Comparison of ENCODE assay signal across 13 mouse cellular contexts in the genomic region with DNA sequence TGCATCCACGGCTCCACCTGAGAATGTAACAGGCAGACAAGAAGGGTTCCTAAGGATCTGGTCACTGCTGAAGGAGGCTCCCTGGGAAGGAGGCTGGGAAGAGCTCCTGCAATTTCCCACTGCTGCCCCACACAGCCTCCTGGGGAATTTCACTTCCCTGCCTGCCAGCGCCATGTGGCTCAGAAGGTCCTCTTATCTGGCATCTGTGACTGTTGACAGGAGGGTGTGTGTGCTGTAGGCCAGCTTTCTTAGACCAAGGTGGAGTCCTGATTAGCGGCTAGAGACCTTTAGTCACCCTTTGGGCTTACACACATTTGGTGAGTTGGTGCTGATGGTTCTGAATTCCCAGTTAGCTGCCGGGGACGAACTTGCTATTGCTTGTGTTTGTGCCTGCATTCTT. TPM values are rescaled to one million over a fixed set of nuclear protein-coding genes. Genes with fewer than 3 reads are reported as not detected.
A peak's percentile ranks its signal among the peaks of the same experiment; 100 is the strongest.
DNase-seq lines count a peak whose midpoint lies in the region; ATAC-seq and TF ChIP-seq lines count a peak whose summit lies in the region.
"Had no signal": no experiment of that assay in that cellular context is flagged by ENCODE, and none has a peak within 500 bp of the region (broad histone marks: within the 10 kb centered on the region; RNA-seq: fewer than 3 reads in every experiment).

No protein-coding gene starts in this region.

- peaks cover 18% of the 10 kb centered on the region for H3K4me1 ChIP-seq in heart, embryonic 15.5 days (replicated peaks)
- H3K4me1 ChIP-seq in liver, embryonic 13.5 days (replicated peaks): peaks cover 43% of the 10 kb centered on the region
- no peaks in the 10 kb centered on the region for H3K4me1 ChIP-seq in forebrain, embryonic 14.5 days (ENCODE audit: control insufficient read depth, insufficient read depth, low read length)
- no peaks in the 10 kb centered on the region for H3K4me1 ChIP-seq in thymus, adult 2 months (replicated peaks; ENCODE audit: control insufficient read depth, insufficient read depth, low read length)

- no peak for TF ChIP-seq CTCF in thymus, adult 2 months (IDR thresholded peaks at IDR 0.05; ENCODE audit: borderline replicate concordance, control insufficient read depth, extremely low read depth, insufficient read depth, low read length, poor library complexity)

- peak; percentile 29 for DNase-seq in urinary bladder, postnatal 14 days (ENCODE audit: low spot score)
- no peak for DNase-seq in urinary bladder, postnatal 10 days (ENCODE audit: low spot score)
- DNase-seq in liver, embryonic 13.5 days: peak; percentile 35
- DNase-seq in forebrain, embryonic 14.5 days (ENCODE audit: low spot score): no peak
- DNase-seq in thymus, adult 2 months: no peak
- DNase-seq in cerebellum, adult 11-12 months: no peak
- DNase-seq: cerebellum, adult 9-10 months; gastrocnemius, postnatal 14 days; kidney, adult 18-20 months; lung, postnatal 4 days had no signal

- 0 out of 2 replicates have a peak overlapping the region, but pooled peaks have one; percentile 15 for H3K4me2 ChIP-seq in heart, embryonic 15.5 days
- H3K4me2 ChIP-seq in liver, embryonic 13.5 days: peak overlapping the region; percentile 11; the same call in 1 of the 2 replicates
- no peak overlapping the region for H3K4me2 ChIP-seq in forebrain, embryonic 14.5 days (ENCODE audit: low read length)

- ATAC-seq in heart, embryonic 15.5 days (replicated peaks; ENCODE audit: insufficient number of reproducible peaks, insufficient read depth, low FRiP score, low read depth): peak; percentile 79
- peak; percentile 88 for ATAC-seq in liver, embryonic 13.5 days (ENCODE audit: low read depth)
- no peak for ATAC-seq in forebrain, embryonic 14.5 days
- ATAC-seq: activated CD4-positive, CD25-positive, alpha-beta regulatory T cell, adult 4 months had no signal

- WGBS in heart, embryonic 15.5 days: 20% methylated on average over 5 of the region's 5 CpGs
- 18% methylated on average over 5 of the region's 5 CpGs for WGBS in liver, embryonic 13.5 days (ENCODE audit: insufficient replicate concordance)
- WGBS in forebrain, embryonic 14.5 days: 77% methylated on average over 5 of the region's 5 CpGs
- 93% methylated on average over 5 of the region's 5 CpGs for WGBS in thymus, adult 2 months

- H3K9me3 ChIP-seq in heart, embryonic 15.5 days (replicated peaks): no peaks in the 10 kb centered on the region
- H3K9me3 ChIP-seq in liver, embryonic 13.5 days (replicated peaks): no peaks in the 10 kb centered on the region
- H3K9me3 ChIP-seq in forebrain, embryonic 14.5 days (replicated peaks; ENCODE audit: control insufficient read depth, low read length): no peaks in the 10 kb centered on the region

- no peaks in the 10 kb centered on the region for H3K36me3 ChIP-seq in heart, embryonic 15.5 days
- no peaks in the 10 kb centered on the region for H3K36me3 ChIP-seq in liver, embryonic 13.5 days
- H3K36me3 ChIP-seq in forebrain, embryonic 14.5 days (ENCODE audit: control insufficient read depth, insufficient read depth, low read length): no peaks in the 10 kb centered on the region
- H3K36me3 ChIP-seq in thymus, adult 2 months (ENCODE audit: control insufficient read depth, insufficient read depth, low read length): no peaks in the 10 kb centered on the region

- no peak overlapping the region for H3K4me3 ChIP-seq in heart, embryonic 15.5 days
- H3K4me3 ChIP-seq in liver, embryonic 13.5 days (replicated peaks): no peak overlapping the region
- H3K4me3 ChIP-seq in forebrain, embryonic 14.5 days (ENCODE audit: low read depth, low read length): no peak overlapping the region
- no peak overlapping the region for H3K4me3 ChIP-seq in thymus, adult 2 months (ENCODE audit: control insufficient read depth, insufficient read depth, low read length)
- H3K4me3 ChIP-seq: erythroblast, embryonic 14.5 days had no signal

- no peak overlapping the region for H3K27ac ChIP-seq in heart, embryonic 15.5 days
- H3K27ac ChIP-seq in liver, embryonic 13.5 days: no peak overlapping the region
- no peak overlapping the region for H3K27ac ChIP-seq in forebrain, embryonic 14.5 days (ENCODE audit: low read depth, low read length)
- H3K27ac ChIP-seq in thymus, adult 2 months (ENCODE audit: control insufficient read depth, insufficient read depth, low read length): no peak overlapping the region

- TF ChIP-seq POLR2A in thymus, adult 2 months (IDR thresholded peaks at IDR 0.05; ENCODE audit: control insufficient read depth, extremely low read depth, insufficient read depth, low read length, poor library complexity): no peak

- H3K9ac ChIP-seq in heart, embryonic 15.5 days: no peak overlapping the region
- H3K9ac ChIP-seq in liver, embryonic 13.5 days: no peak overlapping the region
- H3K9ac ChIP-seq in forebrain, embryonic 14.5 days (ENCODE audit: low read length): no peak overlapping the region

- peaks cover 24% of the 10 kb centered on the region for H3K27me3 ChIP-seq in heart, embryonic 15.5 days
- H3K27me3 ChIP-seq in liver, embryonic 13.5 days: no peaks in the 10 kb centered on the region
- no peaks in the 10 kb centered on the region for H3K27me3 ChIP-seq in forebrain, embryonic 14.5 days (replicated peaks; ENCODE audit: control insufficient read depth, insufficient read depth, low read length)
- H3K27me3 ChIP-seq in thymus, adult 2 months (ENCODE audit: control insufficient read depth, insufficient read depth, low read length): no peaks in the 10 kb centered on the region

RNA-seq across cellular contexts. Expression of gene Myo10, which starts 28.0 kb away (rescaled TPM):
- 12.5 and 16.4 TPM in 2 replicates for polyA plus RNA-seq in heart, embryonic 15.5 days (2015; fragmentation: Nextera tagmentation; extraction: Ambion mirVana)
- polyA plus RNA-seq in liver, embryonic 13.5 days (2015; fragmentation: Nextera tagmentation; extraction: Ambion mirVana): 3.8 and 4.1 TPM in 2 replicates
- polyA plus RNA-seq in forebrain, embryonic 14.5 days (2014; fragmentation: Nextera tagmentation; extraction: Ambion mirVana): 36.2 and 41.6 TPM in 2 replicates
- polyA plus RNA-seq in thymus, adult 2 months (2012; rRNA removed): 26.1 and 29.9 TPM in 2 replicates

Comparison
In these comparisons a context has a peak if more than half of its experiments do, and no peak if none do; other contexts are left out.
1. DNase-seq: peak in urinary bladder, postnatal 14 days (single experiment) and liver, embryonic 13.5 days (single experiment); none in urinary bladder, postnatal 10 days (single experiment), forebrain, embryonic 14.5 days (single experiment), thymus, adult 2 months (single experiment) and cerebellum, adult 11-12 months (single experiment).